Mouse (Mus musculus): ENCODE data around the gene Fam228a.

GRCm38 (mm10) chr12:4665675-4666037 lies 72.6 kb downstream of the Fam228a start:
- no peak for TF ChIP-seq CTCF (IDR thresholded peaks at IDR 0.05; ENCODE audit: insufficient read depth, low read depth, low read length)
- no peak for TF ChIP-seq POLR2A (IDR thresholded peaks at IDR 0.05; ENCODE audit: insufficient read depth, low read depth, low read length)

Data from olfactory bulb, adult 2 months (tissue).